Mouse (Mus musculus) CD8-positive naive resting alpha-beta T cell, adult 2 months (primary cell): ENCODE results near the gene Podxl2.

Experiments
- DNase-seq, 2 experiments: peaks; one replicate each; pipeline ENCODE4 v3.0.0; 2022; ENCODE audit warnings: low read depth in 2 of 2, low spot score in 2 of 2

Gene Podxl2

DNA sequence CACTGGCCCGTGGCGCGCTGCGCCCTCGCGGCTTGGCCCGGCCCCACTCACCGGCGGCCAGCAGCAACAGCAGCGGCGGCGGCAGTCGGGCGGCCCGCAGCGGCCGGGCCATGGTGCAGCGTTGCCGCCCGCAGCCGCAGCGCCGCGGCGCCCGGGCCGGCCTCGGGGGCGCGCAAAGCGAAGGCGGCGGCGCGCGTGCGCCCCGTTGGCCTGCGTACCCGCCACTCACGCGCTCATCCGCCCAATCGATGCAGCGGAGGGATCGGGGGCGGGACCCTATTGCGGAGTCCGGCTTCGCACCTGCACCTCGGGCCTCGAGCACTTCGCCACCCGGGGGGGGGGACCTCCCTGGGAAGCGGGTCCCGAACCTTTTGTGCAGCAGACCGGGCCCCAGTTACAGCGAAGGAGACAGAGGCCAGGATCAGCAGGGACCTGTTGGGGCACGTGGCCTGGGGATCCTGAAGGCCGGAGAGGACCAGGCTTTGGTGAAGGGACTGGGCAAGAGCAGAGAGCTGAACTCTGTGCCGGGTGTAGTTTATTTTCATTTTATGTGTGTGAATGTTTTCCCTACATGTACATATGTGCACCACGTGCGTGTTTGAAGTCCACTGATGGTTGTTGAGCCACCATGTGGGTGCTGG, at the start of gene Podxl2:
Gene Podxl2, minus strand, starts transcription at position 177 of the 641 bp plus-strand sequence.
- no peak for DNase-seq

- DNase-seq = no peak
These were observed 44.0 kb upstream of the Podxl2 start for GRCm38 (mm10) chr6:88918802-88919201.

DNA sequence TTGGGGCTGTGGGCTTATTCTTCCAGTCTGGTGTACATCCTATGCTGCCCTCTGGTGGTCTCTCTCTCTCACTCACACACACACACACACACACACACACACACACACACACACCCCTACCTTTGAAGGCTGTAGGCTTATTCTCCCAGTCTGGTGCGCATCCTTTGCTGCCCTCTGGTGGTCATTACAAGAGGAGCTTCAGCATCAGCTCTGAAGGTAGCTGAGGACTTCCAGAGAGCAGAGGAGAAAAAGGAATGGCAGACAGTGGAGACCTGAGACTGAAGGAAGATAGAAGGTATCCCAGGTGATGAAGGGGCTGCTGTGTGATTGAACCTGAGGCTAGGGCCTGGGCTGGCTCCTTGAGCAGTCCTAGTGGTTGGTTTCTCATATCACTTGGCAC, 41.3 kb upstream of the Podxl2 start:
- DNase-seq = peak; percentile 31 to 44

DNA sequence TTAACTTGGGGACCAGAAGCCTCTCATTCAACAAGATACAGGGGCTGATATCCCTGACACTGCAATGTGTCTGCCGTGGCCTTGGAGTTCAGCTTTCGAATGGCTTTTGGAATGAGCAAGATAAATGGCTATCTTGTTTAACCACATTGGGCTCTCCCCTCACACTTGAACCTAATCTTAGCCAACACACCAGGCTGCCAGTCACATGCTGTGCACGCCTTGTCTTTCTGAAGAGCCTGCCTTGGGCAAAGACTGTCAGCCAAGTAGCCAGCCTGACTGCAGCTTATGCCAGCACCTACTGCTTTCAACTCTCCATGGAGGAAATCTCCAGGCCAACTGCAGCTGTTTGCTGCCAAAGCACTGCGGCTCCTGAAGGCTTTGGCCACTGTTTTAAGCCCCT, 40.7 kb upstream of the Podxl2 start:
- no peak for DNase-seq

- no peak for DNase-seq
These were observed 40.0 kb upstream of the Podxl2 start for GRCm38 (mm10) chr6:88914799-88915198.

DNA sequence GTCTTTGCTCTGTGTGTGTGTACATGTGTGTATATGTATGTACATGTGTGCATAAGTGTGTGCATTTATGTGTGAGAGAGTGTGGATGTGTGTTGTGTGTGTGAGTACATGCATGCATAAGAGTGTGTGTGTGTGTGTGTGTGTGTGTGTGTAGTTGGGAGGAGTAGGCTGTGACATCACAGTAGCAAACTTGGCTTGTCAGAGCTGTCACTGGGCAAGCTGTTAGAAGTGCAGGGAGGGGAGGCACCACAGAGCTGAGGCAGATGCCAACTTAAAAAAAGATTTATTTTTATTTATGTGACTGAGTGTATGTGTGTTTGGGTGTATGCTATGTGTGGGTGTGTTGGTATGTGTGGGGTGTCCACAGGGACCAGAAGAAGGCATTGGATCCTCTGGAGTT, 38.6 kb upstream of the Podxl2 start:
- DNase-seq = no peak

GRCm38 (mm10) chr6:88913022-88913421, 38.2 kb upstream of the Podxl2 start:
- no peak for DNase-seq

DNA sequence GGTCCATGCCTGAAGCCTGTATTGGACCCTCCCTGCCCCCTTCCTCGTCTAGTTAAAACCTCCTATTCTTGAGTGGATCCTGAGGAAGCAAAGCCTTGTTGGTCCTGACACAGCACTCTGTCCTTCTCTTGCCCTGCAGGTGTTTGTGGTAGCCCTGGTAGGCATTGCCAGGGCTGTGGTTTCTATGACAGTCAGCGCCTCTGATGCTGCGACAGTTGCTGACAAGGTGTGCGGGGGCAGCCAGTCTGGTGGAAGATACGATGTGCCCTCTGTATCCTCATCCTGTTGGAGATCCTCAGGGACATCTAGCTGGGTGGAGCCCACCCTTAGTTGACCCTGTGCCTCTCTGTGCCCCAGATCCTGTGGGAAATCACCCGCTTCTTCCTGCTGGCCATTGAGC, 34.3 kb upstream of the Podxl2 start:
- no peak for DNase-seq

GRCm38 (mm10) chr6:88906369-88907108, 31.7 kb upstream of the Podxl2 start:
- DNase-seq = peak; percentile 38 to 52

DNA sequence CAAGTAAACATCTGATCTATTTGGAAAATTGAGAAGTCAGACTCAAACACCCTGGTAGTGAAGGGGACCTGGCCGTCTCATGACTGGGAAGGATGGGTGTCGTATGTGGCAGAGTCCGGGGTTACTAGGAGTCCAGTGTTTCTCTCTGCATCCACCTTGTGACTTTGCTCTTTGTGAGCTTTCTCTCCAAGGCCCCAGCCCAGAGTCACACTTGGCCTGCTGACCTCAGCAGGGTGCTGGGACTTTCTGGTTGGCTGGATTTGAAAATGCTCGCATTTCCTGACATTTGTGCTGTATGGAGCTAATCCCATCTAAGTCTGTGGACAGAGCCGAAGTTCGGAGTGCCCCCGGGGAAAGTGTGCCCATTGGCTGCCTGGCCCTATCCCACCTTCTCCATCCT, 30.2 kb upstream of the Podxl2 start:
- DNase-seq = no peak

DNA sequence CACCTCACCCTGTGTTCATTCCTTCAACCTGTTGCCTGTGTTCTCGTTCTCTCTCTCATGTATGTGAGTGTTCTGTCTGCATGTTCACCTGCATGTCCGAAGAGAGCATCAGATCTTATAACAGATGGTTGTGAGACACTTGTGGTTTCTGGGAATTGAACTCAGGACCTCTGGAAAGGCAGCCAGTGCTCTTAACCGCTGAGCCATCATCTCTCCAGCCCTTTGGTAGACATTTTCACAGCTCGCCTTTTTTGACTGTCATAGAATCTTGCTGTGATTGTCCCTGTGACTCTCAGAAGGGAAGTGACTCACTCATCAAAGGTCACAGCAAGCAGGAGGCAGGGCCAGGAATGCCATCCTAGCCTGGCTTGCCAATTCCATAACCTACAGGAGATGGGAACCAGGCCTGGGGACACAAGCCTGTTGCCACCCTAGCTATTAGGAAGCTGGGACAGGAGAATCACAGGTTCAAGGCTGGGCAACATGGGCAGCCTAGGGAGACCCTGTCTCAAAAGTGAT, 29.7 kb upstream of the Podxl2 start:
- DNase-seq = no peak

DNA sequence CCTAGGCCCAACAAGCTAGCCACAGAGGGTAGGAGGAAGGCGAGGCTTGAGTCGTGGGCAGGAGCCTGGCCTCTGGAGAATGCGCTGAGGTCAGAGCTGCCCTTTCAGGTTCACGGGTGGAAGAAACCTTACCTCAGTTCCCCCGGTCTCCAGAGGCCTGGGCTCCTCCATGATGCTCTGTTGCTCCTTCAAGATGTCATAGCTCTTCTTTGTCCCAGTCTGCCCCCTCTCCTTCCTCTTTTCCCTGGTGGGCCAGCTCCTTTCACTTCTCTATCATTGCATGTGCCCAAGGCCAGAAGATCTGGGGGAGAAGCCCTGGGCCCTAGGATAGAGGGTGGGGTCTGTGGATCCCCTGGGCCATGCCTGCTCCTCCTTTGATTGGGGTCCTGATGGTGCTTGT, 28.9 kb upstream of the Podxl2 start:
- no peak for DNase-seq

DNA sequence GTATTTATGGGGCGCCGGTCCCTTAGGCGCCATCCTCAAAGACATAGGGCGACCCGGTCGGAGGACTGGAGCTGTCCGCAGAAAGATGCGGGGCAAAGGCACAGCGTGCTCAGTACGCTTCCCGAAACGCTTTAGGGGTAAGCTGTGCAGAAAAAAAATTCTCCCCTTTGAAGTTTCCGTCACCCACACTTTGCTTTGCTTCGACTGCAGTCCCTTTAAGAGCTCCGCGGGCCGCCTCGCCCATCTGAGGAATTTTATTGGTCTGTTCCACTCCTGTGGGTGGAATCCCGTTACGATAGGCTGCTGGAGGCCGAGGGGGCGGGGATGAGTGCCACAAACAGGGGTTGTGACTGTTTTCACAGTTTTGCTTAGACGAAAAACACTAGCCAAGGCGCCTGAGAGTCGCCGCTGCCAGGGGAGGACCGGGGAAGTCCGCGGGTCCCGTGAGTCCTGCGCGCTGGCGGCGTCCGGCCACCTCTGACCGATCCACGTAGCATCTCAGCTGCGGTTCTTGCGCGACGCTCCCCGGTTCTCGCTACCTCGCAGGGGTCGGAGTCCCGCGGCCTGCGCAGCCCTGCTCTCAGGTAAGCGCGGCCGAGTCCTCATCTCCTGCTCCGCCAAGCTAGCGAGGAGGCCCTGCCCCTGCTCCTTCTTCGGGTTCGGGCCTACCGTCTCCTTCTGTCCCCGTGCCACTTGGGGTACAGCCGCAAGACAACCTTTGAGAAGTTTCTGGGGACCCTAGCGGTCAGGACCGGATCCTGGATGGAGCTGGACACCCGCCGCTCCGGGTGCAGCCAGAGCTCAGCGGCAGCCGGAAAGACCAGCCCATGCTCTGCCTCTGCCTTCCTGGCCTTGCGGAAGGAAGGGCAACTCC, 27.3 kb upstream of the Podxl2 start, which contains the start of gene Tpra1:
Gene Tpra1, plus strand, starts transcription at position 305 of the 874 bp plus-strand sequence.
- DNase-seq = peak; percentile 90 to 93

GRCm38 (mm10) chr6:88901471-88901870, 26.6 kb upstream of the Podxl2 start:
- no peak for DNase-seq

DNA sequence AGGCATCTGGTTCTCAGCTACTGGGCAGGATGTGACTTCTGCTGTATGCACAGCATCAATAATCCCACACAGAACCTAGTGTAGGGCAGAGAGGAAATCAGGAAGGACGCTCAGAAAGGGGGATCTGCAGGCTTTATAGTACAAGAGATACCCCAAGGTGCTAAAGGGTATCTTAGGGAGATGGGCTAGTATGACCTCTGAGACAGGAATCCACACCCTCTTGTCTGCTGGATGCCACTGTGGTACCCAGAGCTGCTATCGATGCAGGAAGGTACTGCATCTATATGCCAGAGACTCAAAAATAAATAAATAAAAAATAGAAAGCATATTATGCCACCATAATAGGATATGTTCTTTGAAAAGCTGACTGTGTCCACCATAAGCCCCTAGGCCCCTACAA, 24.8 kb upstream of the Podxl2 start:
- DNase-seq = no peak

DNA sequence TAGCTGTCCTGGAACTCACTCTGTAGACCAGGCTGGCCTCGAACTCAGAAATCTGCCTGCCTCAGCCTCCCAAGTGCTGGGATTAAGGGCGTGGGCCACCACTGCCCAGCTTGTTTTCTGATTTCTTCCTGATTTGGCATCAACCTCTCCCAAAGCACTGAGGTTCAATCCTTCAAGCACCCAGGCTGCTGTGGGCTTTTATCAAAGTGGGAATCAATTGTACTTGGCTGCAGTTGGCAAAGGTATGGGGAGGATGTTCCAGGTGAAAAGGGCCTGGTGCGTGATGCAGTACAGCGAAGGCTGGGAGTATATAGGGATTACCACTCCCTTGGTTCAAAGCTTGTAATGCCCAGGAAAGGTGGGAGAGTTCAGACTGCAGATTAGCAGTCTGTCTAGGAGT, 24.2 kb upstream of the Podxl2 start:
- DNase-seq = no peak

DNA sequence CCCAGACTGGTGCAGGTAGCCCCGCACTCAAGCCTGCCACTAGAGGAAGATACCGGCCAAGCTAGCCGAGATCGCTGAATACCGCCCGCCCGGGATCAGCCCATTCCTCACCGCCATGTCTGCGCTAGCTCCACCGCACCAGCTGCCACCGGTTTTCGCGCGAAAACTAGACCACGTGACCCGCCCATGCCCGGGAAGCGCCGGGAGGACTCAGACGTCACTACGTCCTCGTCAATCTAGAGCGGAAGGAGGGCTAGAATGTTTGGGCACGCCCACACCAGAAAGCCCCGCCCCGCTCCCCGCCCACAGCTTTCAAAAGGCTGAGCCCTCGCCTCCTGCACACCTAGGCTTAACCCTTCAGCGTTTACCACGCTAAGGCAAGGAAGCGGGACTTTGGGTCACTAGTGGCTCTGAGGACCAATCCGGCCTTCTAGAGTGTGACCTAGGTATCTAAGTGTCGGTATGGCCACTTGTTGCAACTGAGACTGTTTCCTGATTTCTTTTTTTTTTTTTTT, 23.7 kb upstream of the Podxl2 start, which contains the start of gene Mcm2:
Gene Mcm2, minus strand, starts transcription at position 247 of the 515 bp plus-strand sequence.
- peak; percentile 93 to 97 for DNase-seq

DNA sequence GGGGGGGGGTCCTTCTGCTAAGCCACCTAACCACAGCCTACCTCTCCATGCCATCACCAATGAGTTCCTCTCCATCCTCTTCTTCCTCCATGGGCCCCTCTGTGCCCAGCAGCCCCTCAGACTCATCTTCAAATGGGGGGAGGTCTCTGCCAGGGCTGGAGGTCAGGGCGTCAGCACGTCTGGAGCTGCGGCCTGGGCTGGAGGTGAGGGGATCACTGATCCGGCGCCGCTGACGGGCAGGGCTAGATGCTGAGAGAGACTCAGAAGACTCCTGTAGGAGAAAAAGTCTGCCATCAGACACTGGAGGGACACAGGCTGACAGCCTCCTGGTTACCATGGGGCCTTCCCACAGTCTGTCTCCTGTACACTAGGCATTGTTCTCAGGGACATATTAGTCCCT, 22.4 kb upstream of the Podxl2 start:
- DNase-seq = no peak

- no peak for DNase-seq
These were observed 21.1 kb upstream of the Podxl2 start for GRCm38 (mm10) chr6:88895943-88896342.

DNA sequence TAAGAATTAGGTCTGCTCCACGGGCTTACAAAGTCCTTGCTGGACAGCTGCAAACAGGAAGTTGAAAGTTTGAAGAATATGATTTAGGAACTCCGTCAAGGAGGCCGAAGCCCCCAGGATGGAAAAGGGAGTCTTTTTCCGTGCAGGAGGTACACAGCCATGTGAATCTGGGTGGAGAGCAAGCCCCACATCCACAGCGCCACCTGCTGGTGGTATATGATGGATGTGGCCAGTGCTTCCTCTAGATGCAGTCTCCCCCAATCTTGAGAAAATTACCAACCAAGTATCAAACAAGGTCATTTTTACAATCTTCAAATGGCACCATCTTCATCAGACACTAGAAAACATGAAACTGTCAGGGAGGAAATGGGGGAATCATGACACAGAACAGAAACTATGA, 18.7 kb upstream of the Podxl2 start:
- DNase-seq = peak; percentile 55 to 58

DNA sequence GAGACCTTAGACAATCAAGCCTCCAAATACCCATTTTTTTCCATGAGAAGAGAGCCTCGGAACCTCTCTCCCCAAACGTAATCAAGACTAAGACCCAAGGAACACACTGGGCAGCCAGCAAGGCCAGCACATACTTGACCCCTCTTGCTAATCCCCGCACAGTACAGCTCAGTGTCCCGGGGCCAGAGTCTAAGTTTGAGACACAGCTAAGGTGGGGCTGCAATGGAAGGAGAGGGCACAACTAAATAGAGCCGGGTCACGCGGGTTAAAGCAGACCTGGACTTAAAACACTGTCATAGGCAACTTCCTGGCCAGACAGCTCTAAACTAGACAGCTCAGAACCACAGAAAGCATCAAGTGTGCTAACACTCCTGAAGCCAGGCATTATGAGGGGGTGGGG, 16.0 kb upstream of the Podxl2 start:
- no peak for DNase-seq
